Mouse (Mus musculus) heart, adult 9 months (tissue): ENCODE measurements around the gene B4galt3.
"Not testable (repeated sequence)": the region's sequence is repeated elsewhere in the genome, so short reads cannot be mapped to it uniquely, and the experiment has no call there.

Experiments
- DNase-seq, 2 experiments: peaks; one replicate each; pipeline ENCODE4 v3.0.0; 2022; ENCODE audit warnings: low spot score in 2 of 2

B4galt3 gene

GRCm38 (mm10) chr1:171240911-171241310, 29.2 kb upstream of the B4galt3 start:
- DNase-seq, result no peak

GRCm38 (mm10) chr1:171241952-171242351, 28.2 kb upstream of the B4galt3 start:
- DNase-seq, result not testable (repeated sequence)

GRCm38 (mm10) chr1:171245353-171245752, 24.8 kb upstream of the B4galt3 start:
- DNase-seq, result no peak

GRCm38 (mm10) chr1:171246709-171247452, 23.2 kb upstream of the B4galt3 start:
- DNase-seq, result peak; percentile 95 to 98

GRCm38 (mm10) chr1:171247453-171247841, 22.7 kb upstream of the B4galt3 start:
- no peak for DNase-seq

- peak in 1 of 2 experiments; percentile 55 for DNase-seq
These were observed 22.2 kb upstream of the B4galt3 start for GRCm38 (mm10) chr1:171247916-171248315.

- DNase-seq, result no peak
These were observed 21.5 kb upstream of the B4galt3 start for GRCm38 (mm10) chr1:171248386-171249226.

GRCm38 (mm10) chr1:171249913-171250600, 20.1 kb upstream of the B4galt3 start, which contains the start of gene Adamts4:
Gene Adamts4, plus strand, starts transcription at chr1:171250421.
- DNase-seq, result peak in 1 of 2 experiments; percentile 68

- no peak for DNase-seq
These were observed 19.2 kb upstream of the B4galt3 start, which contains the start of gene Ndufs2 for GRCm38 (mm10) chr1:171250680-171251593. Gene Ndufs2, minus strand, starts transcription at chr1:171251388.

GRCm38 (mm10) chr1:171251594-171252324, 18.4 kb upstream of the B4galt3 start:
- DNase-seq, result no peak

GRCm38 (mm10) chr1:171252415-171252814, 17.7 kb upstream of the B4galt3 start:
- no peak for DNase-seq

- no peak for DNase-seq
These were observed 13.9 kb upstream of the B4galt3 start for GRCm38 (mm10) chr1:171256095-171256818.

GRCm38 (mm10) chr1:171256937-171257548, 13.1 kb upstream of the B4galt3 start:
- DNase-seq, result peak in 1 of 2 experiments; percentile 62

GRCm38 (mm10) chr1:171257781-171258180, 12.3 kb upstream of the B4galt3 start:
- no peak for DNase-seq

GRCm38 (mm10) chr1:171258921-171259320, 11.2 kb upstream of the B4galt3 start:
- DNase-seq, result no peak

- DNase-seq, result no peak
These were observed 9.8 kb upstream of the B4galt3 start for GRCm38 (mm10) chr1:171260316-171260715.

GRCm38 (mm10) chr1:171262594-171263130, 7.5 kb upstream of the B4galt3 start:
- peak; percentile 83 to 84 for DNase-seq

- peak; percentile 66 to 73 for DNase-seq
These were observed 6.9 kb upstream of the B4galt3 start for GRCm38 (mm10) chr1:171263185-171263611.
